Mouse (Mus musculus) hindbrain, postnatal 0 days (tissue): ENCODE results near the gene Dph1. TPM values are rescaled to one million over a fixed set of nuclear protein-coding genes. Genes with fewer than 3 reads are reported as not detected.

Experiments
- ATAC-seq: fragments of 200-750 bp; cut with Nextera tagmentation; 2 replicates; pipeline ENCODE4 v1.8.0; 2017; ENCODE audit warnings: mild to moderate bottlenecking, moderate TSS enrichment, moderate library complexity
- DNase-seq: peaks from one replicate; pipeline ENCODE4 v3.0.0-alpha.2; 2015; ENCODE audit warnings: low spot score
- H3K27ac ChIP-seq: fragments of 300-500 bp; sonication (generic); 2 replicates; pipeline ENCODE4 v1.5.1; 2014; ENCODE audit warnings: mild to moderate bottlenecking
- H3K27me3 ChIP-seq: fragments of 300-500 bp; sonication (generic); 2 replicates; pipeline ENCODE4 v1.6.1; 2014; ENCODE audit warnings: low read length, mixed read lengths; ENCODE audit not compliant: insufficient read depth
- H3K36me3 ChIP-seq: fragments of 300-500 bp; sonication (generic); 2 replicates; pipeline ENCODE4 v1.6.1; 2014; ENCODE audit warnings: low read length, mixed read lengths; ENCODE audit not compliant: insufficient read depth
- H3K4me1 ChIP-seq: fragments of 300-500 bp; sonication (generic); 2 replicates; pipeline ENCODE4 v1.6.1; 2014; ENCODE audit warnings: antibody characterized with exemption, low read length, mixed read lengths; ENCODE audit not compliant: insufficient read depth
- H3K4me2 ChIP-seq: fragments of 300-500 bp; sonication (generic); 2 replicates; pipeline ENCODE4 v1.6.1; 2014; ENCODE audit warnings: low read depth, mild to moderate bottlenecking, low read length, moderate library complexity, mixed read lengths
- H3K4me3 ChIP-seq: fragments of 300-500 bp; sonication (generic); 2 replicates; pipeline ENCODE4 v1.5.1; 2014; ENCODE audit warnings: low read length
- H3K9ac ChIP-seq: fragments of 300-500 bp; sonication (generic); replicated peaks from 2 replicates; pipeline ENCODE4 v1.6.1; 2014; ENCODE audit warnings: mild to moderate bottlenecking, low read length, moderate library complexity, mixed read lengths
- H3K9me3 ChIP-seq: fragments of 300-500 bp; sonication (generic); 2 replicates; pipeline ENCODE4 v1.6.1; 2016; ENCODE audit warnings: low read length, mixed read lengths
- CTCF ChIP-seq: IDR thresholded peaks from 2 replicates; pipeline ENCODE4 v1.5.1; 2016; ENCODE audit warnings: antibody characterized with exemption, control low read depth, low read depth
- WGBS: fragments of 180-500 bp; shearing (Covaris S2); extraction: QIAGEN DNeasy Blood & Tissue Kit; methylation state at CpG from one replicate; pipeline ENCODE4 v1.1.7; 2014; 5-methylcytosine and 5-hydroxymethylcytosine counted together
- polyA plus RNA-seq: library from polyadenylated mRNA; unstranded; fragments of >200 nt; fragmentation: Nextera tagmentation; extraction: Ambion mirVana; gene quantifications from 2 replicates; pipeline ENCODE4 v1.2.1, GENCODE M21; 2015
- total RNA-seq: library from RNA; depleted of rRNA; stranded (reverse); fragments of >200 nt; gene quantifications from 2 replicates; pipeline ENCODE4 v1.2.3, GENCODE M21; 2014

Dph1 gene
- total and polyA plus RNA-seq, 2 experiments from 2014 or later = 13.6 to 39.2 TPM

- Histone ChIP-seq H3K9me3 (no peaks in the 10 kb centered on the region), H3K27me3 (no peaks in the 10 kb centered on the region), H3K9ac (no peak overlapping the region), H3K4me3 (no peak overlapping the region), H3K27ac (no peak overlapping the region), H3K4me2 (no peak overlapping the region), H3K4me1 (0 out of 2 replicates have a peak, but pooled peaks cover 4% of the 10 kb centered on the region), H3K36me3 (no peaks in the 10 kb centered on the region)
- no peak for ATAC-seq
- no peak for TF ChIP-seq CTCF
- DNase-seq = no peak
- WGBS = 74% methylated on average over 6 of the region's 6 CpGs
Observed at GRCm38 (mm10) chr11:75229289-75229688, 38.2 kb upstream of the Dph1 start.

GRCm38 (mm10) chr11:75227632-75228031 is 36.6 kb upstream of the Dph1 start:
- Histone ChIP-seq H3K9ac (no peak overlapping the region), H3K27ac (no peak overlapping the region), H3K4me2 (no peak overlapping the region), H3K27me3 (no peaks in the 10 kb centered on the region), H3K9me3 (no peaks in the 10 kb centered on the region), H3K4me1 (no peaks in the 10 kb centered on the region), H3K4me3 (no peak overlapping the region), H3K36me3 (no peaks in the 10 kb centered on the region)
- ATAC-seq (no peak), DNase-seq (no peak)
- 50% methylated on average over 3 of the region's 3 CpGs for WGBS
- no peak for TF ChIP-seq CTCF

GRCm38 (mm10) chr11:75224835-75225234 is 33.8 kb upstream of the Dph1 start:
- 93% methylated on average over 4 of the region's 4 CpGs for WGBS
- no peak overlapping the region for H3K4me3 ChIP-seq

GRCm38 (mm10) chr11:75224062-75224461 is 33.0 kb upstream of the Dph1 start:
- DNase-seq (no peak), ATAC-seq (no peak)
- Histone ChIP-seq H3K4me1 (no peaks in the 10 kb centered on the region), H3K36me3 (no peaks in the 10 kb centered on the region), H3K4me2 (no peak overlapping the region), H3K27ac (no peak overlapping the region), H3K27me3 (no peaks in the 10 kb centered on the region), H3K9ac (no peak overlapping the region), H3K4me3 (no peak overlapping the region), H3K9me3 (no peaks in the 10 kb centered on the region)
- 85% methylated on average over 12 of the region's 12 CpGs for WGBS
- no peak for TF ChIP-seq CTCF

More at GRCm38 (mm10) chr11:75224835-75225234, 33.8 kb upstream of the Dph1 start:
- no peak overlapping the region for H3K27ac ChIP-seq
- ATAC-seq (no peak), DNase-seq (no peak)
- H3K4me2 ChIP-seq = no peak overlapping the region
- H3K9me3 ChIP-seq = no peaks in the 10 kb centered on the region
- no peaks in the 10 kb centered on the region for H3K27me3 ChIP-seq
- no peaks in the 10 kb centered on the region for H3K36me3 ChIP-seq
- TF ChIP-seq CTCF = no peak
- no peak overlapping the region for H3K9ac ChIP-seq
- H3K4me1 ChIP-seq = no peaks in the 10 kb centered on the region

DNA sequence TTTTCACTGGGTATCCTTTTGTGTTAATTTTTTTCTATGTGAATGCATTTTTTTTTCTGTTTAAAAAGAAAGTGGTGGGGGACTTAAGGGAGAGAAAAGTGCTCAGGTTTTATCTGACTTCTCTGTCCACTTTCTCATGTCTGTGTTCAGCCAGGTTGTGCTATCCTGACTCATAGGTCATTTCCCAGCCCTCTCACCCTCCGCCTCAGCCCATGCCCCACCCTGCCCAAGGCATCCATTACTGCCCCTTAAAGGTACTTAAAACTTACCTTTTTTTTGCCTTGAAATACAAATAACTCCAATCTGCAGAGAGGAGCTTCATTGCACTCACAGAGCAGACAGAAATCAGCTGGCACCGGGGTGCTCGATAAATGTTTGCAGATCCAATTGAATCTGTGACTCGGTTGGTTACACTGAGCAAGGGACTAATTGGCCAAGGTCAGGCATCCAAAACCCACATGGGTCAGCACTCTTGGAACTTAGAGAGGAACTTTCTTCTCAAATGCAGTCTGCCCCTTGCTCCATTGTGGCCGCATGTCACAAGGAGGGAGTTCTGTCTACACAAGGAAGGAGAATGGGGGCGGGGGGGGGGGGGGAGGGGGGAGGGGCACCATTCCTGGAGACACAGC is 29.6 kb upstream of the Dph1 start:
- H3K27ac ChIP-seq = no peak overlapping the region
- DNase-seq (no peak), ATAC-seq (no peak)

DNA sequence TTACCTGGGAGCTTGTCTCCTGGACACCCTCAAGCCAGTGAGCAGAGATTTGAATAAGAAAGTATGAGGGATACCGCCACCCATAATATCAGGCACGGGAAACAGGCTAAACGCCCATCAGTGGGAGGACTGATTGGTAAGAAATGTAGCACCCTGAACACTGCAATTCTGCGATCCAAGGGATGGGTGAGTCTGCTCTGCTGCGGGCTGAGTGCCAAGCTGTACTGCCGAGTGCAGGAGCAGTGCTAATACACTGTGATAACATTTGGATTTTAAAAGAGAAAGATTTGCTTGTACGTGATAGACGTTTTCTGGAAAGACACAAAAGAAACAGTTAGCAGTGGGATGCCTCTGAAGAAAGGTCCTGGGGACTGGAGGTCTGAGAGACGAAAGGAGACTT is 29.1 kb upstream of the Dph1 start:
- H3K4me3 ChIP-seq = no peak overlapping the region
- 28% methylated on average over 9 of the region's 9 CpGs for whole genome bisulfite sequencing
- DNase-seq (peak; percentile 45), ATAC-seq (no peak)
- H3K4me1 ChIP-seq = no peaks in the 10 kb centered on the region; the same call in 1 of the 2 replicates
- no peak overlapping the region for H3K4me2 ChIP-seq
- no peaks in the 10 kb centered on the region for H3K27me3 ChIP-seq
- no peaks in the 10 kb centered on the region for H3K9me3 ChIP-seq
- no peaks in the 10 kb centered on the region for H3K36me3 ChIP-seq
- H3K27ac ChIP-seq = no peak overlapping the region
- no peak for TF ChIP-seq CTCF
- no peak overlapping the region for H3K9ac ChIP-seq

More for the DNA sequence above, 29.6 kb upstream of the Dph1 start:
- H3K27me3 ChIP-seq = no peaks in the 10 kb centered on the region
- TF ChIP-seq CTCF = no peak
- H3K4me3 ChIP-seq = no peak overlapping the region
- H3K4me1 ChIP-seq = no peaks in the 10 kb centered on the region; the same call in 1 of the 2 replicates
- H3K9me3 ChIP-seq = no peaks in the 10 kb centered on the region
- no peaks in the 10 kb centered on the region for H3K36me3 ChIP-seq
- H3K9ac ChIP-seq = no peak overlapping the region
- no peak overlapping the region for H3K4me2 ChIP-seq
- 38% methylated on average over 5 of the region's 6 CpGs for WGBS
